Mouse (Mus musculus) liver, embryonic 14.5 days (tissue): ENCODE measurements around the gene Acer3. TPM values are rescaled to one million over a fixed set of nuclear protein-coding genes. Genes with fewer than 3 reads are reported as not detected.

ENCODE experiments used
- ATAC-seq: fragments of 200-750 bp; cut with Nextera tagmentation; 2 replicates; pipeline ENCODE4 v1.8.0; 2017; ENCODE audit warnings: moderate number of reproducible peaks, mild to moderate bottlenecking, moderate library complexity; ENCODE audit not compliant: insufficient read depth
- DNase-seq, 3 experiments: peaks; one replicate each; pipeline ENCODE4 v3.0.0-alpha.2; 2012 to 2013; ENCODE audit warnings: low read depth in 3 of 3, low spot score in 3 of 3
- H3K27ac ChIP-seq: fragments of 300-500 bp; sonication (generic); 2 replicates; pipeline ENCODE4 v1.5.1; 2014; ENCODE audit warnings: moderate library complexity, mild to moderate bottlenecking, control low read depth, inconsistent platforms
- H3K27me3 ChIP-seq: fragments of 300-500 bp; sonication (generic); 2 replicates; pipeline ENCODE4 v1.6.1; 2014; ENCODE audit warnings: mild to moderate bottlenecking, low read length, moderate library complexity; ENCODE audit not compliant: control insufficient read depth, insufficient read depth
- H3K36me3 ChIP-seq: fragments of 300-500 bp; sonication (generic); replicated peaks from 2 replicates; pipeline ENCODE4 v1.6.1; 2014; ENCODE audit warnings: low read depth; ENCODE audit not compliant: control insufficient read depth, insufficient read depth
- H3K4me1 ChIP-seq, 2 experiments: fragments of 200-500 bp in 1 of 2; fragments of 300-500 bp in 1 of 2; sonication (generic) in 1 of 2; replicated peaks; 2 replicates each; pipeline ENCODE4 v1.6.1; 2012 to 2014; ENCODE audit warnings: antibody characterized with exemption in 1 of 2, inconsistent platforms in 1 of 2, low read length in 1 of 2; ENCODE audit not compliant: control insufficient read depth in 2 of 2, insufficient read depth in 2 of 2
- H3K4me2 ChIP-seq: fragments of 300-500 bp; sonication (generic); 2 replicates; pipeline ENCODE4 v1.6.1; 2014; ENCODE audit warnings: low read depth, mild to moderate bottlenecking, control low read depth, moderate library complexity
- H3K4me3 ChIP-seq, 2 experiments: fragments of 200-500 bp in 1 of 2; fragments of 300-500 bp in 1 of 2; sonication (generic) in 1 of 2; 2 replicates each; pipeline ENCODE4 v1.5.1; 2012 to 2014; ENCODE audit warnings: low read depth in 2 of 2, low read length in 2 of 2, mild to moderate bottlenecking in 2 of 2, control low read depth in 1 of 2, inconsistent platforms in 1 of 2, moderate library complexity in 1 of 2; ENCODE audit not compliant: insufficient read depth in 1 of 2
- H3K9ac ChIP-seq: fragments of 300-500 bp; sonication (generic); replicated peaks from 2 replicates; pipeline ENCODE4 v1.6.1; 2014; ENCODE audit warnings: mild to moderate bottlenecking, control low read depth, moderate library complexity
- H3K9me3 ChIP-seq: fragments of 300-500 bp; sonication (generic); 2 replicates; pipeline ENCODE4 v1.6.1; 2016; ENCODE audit warnings: low read length, mixed read lengths; ENCODE audit not compliant: control insufficient read depth
- CTCF ChIP-seq: IDR thresholded peaks from 2 replicates; pipeline ENCODE4 v1.5.1; 2016; ENCODE audit warnings: antibody characterized with exemption, low read depth, control low read depth
- EP300 ChIP-seq: IDR thresholded peaks from 2 replicates; pipeline ENCODE4 v1.6.1; 2016; ENCODE audit warnings: antibody characterized with exemption, low read depth
- WGBS: fragments of 180-500 bp; shearing (Covaris S2); extraction: QIAGEN DNeasy Blood & Tissue Kit; methylation state at CpG from one replicate; pipeline ENCODE4 v1.1.7; 2014; ENCODE audit not compliant: insufficient replicate concordance; 5-methylcytosine and 5-hydroxymethylcytosine counted together
- polyA plus RNA-seq, 2 experiments: library from polyadenylated mRNA; depleted of rRNA in 1 of 2; stranded (reverse) in 1 of 2; unstranded in 1 of 2; fragments of >200 nt; fragmentation: Nextera tagmentation in 1 of 2; extraction: Ambion mirVana in 1 of 2; gene quantifications; 2 replicates each; pipeline versions ENCODE4 v1.2.1 to v1.2.3; 2012 to 2014

Gene Acer3
- polyA plus RNA-seq, 2 experiments = 13.8 to 24.0 TPM

DNA sequence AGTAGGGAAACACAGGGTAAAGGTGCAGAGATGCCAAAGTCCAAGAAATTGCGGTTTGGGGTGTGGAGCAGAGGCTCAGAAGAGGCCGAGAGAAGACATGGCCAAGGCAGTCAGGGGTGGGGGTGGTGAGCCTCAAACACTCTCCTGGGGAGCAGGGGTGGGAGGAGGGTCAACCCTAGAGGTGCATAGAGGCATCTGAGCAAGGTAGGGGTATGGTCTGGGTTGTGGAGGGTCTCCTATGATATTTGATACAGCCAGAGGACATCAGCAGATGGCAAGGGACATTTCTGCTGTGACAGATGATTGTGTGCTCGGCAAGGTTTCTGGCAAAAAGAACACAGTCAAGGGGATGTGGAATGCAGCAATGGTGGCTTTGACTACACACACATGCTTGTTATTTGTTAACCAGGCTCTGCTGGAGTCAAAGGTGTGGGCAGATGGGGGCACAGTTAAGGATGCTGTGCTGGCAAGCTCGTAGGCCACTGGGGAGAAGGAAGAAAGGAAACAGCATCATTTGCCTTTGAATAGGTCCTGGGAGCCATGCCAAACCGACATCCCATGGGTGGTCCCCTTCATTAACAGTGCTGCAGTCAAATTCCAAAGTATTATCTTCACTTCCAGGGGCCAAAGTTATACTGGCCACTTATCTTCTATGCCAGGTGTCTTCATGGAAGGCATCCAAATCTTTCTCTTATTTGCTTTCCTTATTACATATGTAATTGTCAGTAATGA, 2.4 kb upstream of the Acer3 start:
- Histone ChIP-seq H3K36me3 (no peaks in the 10 kb centered on the region), H3K27ac (no peak overlapping the region), H3K4me2 (no peak overlapping the region), H3K27me3 (no peaks in the 10 kb centered on the region), H3K9ac (no peak overlapping the region), H3K4me1 (peaks cover 4 to 13% of the 10 kb centered on the region in 2 experiments; a peak in 3 of 4 replicates), H3K4me3 (no peak overlapping the region), H3K9me3 (no peaks in the 10 kb centered on the region)
- TF ChIP-seq CTCF (no peak), EP300 (no peak)
- ATAC-seq (no peak), DNase-seq (no peak)
- 59% methylated on average over 5 of the region's 5 CpGs for WGBS

DNA sequence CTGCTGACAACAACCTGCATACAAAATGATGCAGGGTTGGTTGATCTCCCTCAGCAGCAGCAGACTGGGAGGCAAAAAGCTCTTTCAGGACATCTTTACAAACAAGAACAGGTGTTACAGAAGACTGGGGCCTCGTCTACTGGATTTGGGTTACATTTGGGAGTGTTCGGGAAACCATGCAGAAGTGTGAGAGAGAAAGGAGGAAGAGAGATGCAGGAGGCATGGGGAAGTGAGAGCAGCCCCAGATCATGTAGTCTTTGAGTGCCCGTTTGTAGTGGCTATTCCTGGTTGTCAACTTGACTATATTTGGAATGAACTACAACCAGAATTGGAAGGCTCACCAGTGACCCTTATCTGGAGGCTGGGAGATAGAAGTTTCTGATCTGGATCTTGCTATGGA, 1.4 kb upstream of the Acer3 start:
- Histone ChIP-seq H3K27ac (no peak overlapping the region), H3K9ac (no peak overlapping the region), H3K27me3 (no peaks in the 10 kb centered on the region), H3K9me3 (no peaks in the 10 kb centered on the region), H3K4me3 (no peak overlapping the region), H3K36me3 (no peaks in the 10 kb centered on the region), H3K4me2 (no peak overlapping the region), H3K4me1 (peaks cover 4 to 9% of the 10 kb centered on the region in 2 experiments; a peak in 3 of 4 replicates)
- TF ChIP-seq EP300 (no peak), CTCF (no peak)
- ATAC-seq (no peak), DNase-seq (no peak)
- 37% methylated on average over 3 of the region's 3 CpGs for WGBS

DNA sequence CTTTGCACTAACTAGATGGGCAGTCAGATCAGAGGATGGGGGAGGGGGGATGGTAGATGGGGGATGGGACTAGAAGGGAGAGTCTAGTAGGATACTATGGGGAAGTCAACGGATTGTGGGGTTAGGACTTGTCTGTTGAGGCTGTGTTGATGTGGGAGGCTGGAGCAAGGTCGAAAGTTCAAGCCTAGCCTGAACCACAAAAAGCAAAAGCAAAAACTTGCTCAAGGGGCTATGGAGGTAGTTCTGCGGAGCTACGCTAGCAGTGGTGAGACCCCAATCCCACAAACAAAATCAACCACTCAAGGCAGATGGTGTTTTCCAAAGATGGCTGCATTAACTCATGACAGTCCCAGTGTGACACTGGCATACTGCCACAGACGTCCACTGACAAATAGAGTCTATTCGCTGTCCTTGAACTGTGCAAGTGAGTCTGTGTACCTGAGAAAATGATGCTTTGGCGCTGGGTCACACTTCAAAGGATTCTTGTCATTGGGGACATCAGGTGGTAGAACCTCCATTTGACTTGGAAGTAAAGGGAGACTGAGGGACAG, 927 bp downstream of the Acer3 start:
- H3K9ac ChIP-seq = no peak overlapping the region
- H3K36me3 ChIP-seq = no peaks in the 10 kb centered on the region
- DNase-seq = no peak
- WGBS = 65% methylated on average over 7 of the region's 7 CpGs
- H3K27me3 ChIP-seq = no peaks in the 10 kb centered on the region
- peaks cover 4 to 9% of the 10 kb centered on the region in 2 experiments; a peak in 3 of 4 replicates for H3K4me1 ChIP-seq
- no peak for ATAC-seq
- no peak for TF ChIP-seq CTCF
- TF ChIP-seq EP300 = no peak
- no peak overlapping the region for H3K4me3 ChIP-seq
- no peak overlapping the region for H3K4me2 ChIP-seq
- no peaks in the 10 kb centered on the region for H3K9me3 ChIP-seq
- H3K27ac ChIP-seq = no peak overlapping the region

DNA sequence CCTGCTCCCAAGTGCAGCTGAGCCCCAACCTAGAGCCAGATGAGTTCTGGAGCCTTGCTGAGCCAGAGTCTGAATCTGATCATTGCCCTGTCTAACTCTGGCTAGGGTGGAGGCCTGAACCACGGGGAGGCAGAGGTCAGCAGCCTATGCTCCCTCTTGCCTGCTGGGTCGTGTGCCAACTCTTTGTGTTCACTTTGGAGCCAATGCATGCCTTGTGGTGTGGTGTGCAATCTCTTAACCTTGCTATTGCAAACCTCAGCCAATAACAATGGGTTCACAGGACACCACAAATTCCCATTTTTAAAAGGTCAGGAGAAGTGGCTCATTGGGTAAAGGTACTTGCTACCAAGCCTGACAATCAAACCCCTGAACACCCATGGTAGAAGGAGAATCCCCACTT, 4.4 kb downstream of the Acer3 start:
- TF ChIP-seq EP300 (no peak), CTCF (no peak)
- Histone ChIP-seq H3K27ac (no peak overlapping the region), H3K36me3 (no peaks in the 10 kb centered on the region), H3K4me1 (no peaks in the 10 kb centered on the region; a peak in 1 of 4 replicates), H3K9me3 (no peaks in the 10 kb centered on the region), H3K27me3 (no peaks in the 10 kb centered on the region; the same call in 1 of the 2 replicates), H3K4me3 (no peak overlapping the region), H3K4me2 (no peak overlapping the region), H3K9ac (no peak overlapping the region)
- 38% methylated on average over 2 of the region's 2 CpGs for WGBS
- ATAC-seq = no peak
- DNase-seq = no peak

DNA sequence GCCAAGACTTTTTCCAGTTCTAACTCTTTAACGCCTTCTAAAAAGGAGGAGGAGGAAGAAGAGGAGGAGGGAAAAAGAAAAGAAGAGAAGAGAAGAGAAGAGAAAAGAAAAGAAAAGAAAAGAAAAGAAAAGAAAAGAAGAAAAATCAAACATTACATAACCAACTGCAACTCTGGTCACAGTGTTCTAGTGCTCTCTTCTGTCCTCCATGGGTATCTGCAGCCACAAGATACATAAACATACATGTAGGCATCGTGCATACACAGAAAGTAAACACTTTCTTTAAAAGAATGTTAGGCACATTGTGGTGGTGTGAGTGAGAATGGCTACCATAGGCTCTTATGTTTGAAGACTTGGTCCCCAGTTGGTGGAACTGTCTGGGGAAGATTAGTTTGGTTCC, 5.9 kb downstream of the Acer3 start:
- no peak for TF ChIP-seq EP300
- TF ChIP-seq CTCF = peak; percentile 21; the same call in 1 of the 2 replicates
- no peak overlapping the region for H3K9ac ChIP-seq
- H3K9me3 ChIP-seq = no peaks in the 10 kb centered on the region
- no peak overlapping the region for H3K4me3 ChIP-seq
- no peak overlapping the region for H3K27ac ChIP-seq
- H3K27me3 ChIP-seq = no peaks in the 10 kb centered on the region; the same call in 1 of the 2 replicates
- WGBS = 52% methylated on average over 2 of the region's 2 CpGs
- DNase-seq (no peak), ATAC-seq (no peak)
- H3K4me1 ChIP-seq = no peaks in the 10 kb centered on the region
- H3K36me3 ChIP-seq = no peaks in the 10 kb centered on the region
- H3K4me2 ChIP-seq = no peak overlapping the region
